Mouse (Mus musculus): ENCODE measurements around the gene Clba1. TPM values are rescaled to one million over a fixed set of nuclear protein-coding genes. Genes with fewer than 3 reads are reported as not detected.

The Clba1 gene
- polyA plus RNA-seq, 1 experiment, result not detected

DNA sequence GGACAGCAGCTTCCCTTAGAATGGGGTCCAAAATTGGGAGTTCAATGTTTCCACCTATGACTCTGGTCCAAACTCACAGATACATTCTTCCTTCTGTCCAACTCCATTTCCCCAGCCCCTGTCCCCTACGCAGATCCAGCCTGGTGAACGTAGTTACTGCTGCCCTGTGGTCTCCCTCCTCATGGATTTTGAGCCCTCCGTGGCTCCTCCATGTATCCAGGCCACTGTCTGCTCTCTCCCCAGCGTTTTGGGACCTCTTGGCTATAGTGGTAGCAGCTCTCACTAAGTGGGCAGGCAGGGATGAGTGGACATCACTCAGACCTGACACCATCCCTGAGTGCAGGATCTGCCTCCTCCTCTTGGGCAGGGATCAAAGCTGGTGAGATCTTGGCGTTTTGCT is 10.0 kb upstream of the Clba1 start:
- Histone ChIP-seq H3K4me3 (ENCODE audit: insufficient read depth, low read depth, low read length) (no peak overlapping the region), H3K4me1 (ENCODE audit: control insufficient read depth, insufficient read depth, low read length) (peaks cover 66% of the 10 kb centered on the region), H3K27ac (ENCODE audit: insufficient read depth, low read depth, low read length) (no peak overlapping the region)
- WGBS, result 86% methylated on average over 5 of the region's 5 CpGs
- TF ChIP-seq POLR2A (IDR thresholded peaks at IDR 0.05; ENCODE audit: insufficient read depth, low read depth, low read length) (no peak), CTCF (IDR thresholded peaks at IDR 0.05; ENCODE audit: insufficient read depth, low read depth, low read length) (no peak)

DNA sequence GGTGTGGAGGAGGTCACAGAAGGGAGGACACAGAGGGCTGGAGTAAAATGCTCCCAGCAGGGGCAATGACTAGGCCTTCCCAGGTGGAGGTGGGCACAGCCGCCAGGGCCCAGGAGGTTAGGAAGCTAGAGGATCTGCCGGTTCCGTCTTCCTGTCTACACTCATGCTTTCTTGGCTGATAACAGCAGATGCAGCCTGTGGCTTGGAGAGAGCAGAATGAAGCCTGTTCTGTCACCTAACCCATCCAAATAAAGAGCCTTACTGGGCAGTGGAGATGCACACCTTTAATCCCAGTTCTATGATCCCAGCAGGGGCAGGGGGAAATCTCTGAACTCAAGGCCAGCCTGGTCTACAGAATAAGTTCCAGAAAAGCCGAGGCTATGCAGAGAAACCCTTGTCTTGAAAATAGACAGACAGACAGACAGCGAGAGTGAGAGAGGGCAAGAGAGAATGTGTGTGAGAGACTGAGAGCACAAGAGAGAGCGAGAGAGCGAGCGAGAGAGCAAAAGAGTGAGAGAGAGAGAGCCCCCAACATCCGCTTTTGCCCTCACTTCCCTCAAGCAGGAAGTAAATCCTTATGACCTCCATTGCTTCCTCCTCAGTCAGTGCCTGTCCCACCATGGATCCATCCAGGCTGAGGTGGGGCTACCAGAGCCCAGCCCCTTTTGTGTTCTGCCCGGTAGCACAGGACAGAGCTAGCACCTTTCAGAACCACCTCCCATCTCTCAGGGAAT is 9.3 kb upstream of the Clba1 start:
- no peak for TF ChIP-seq CTCF (IDR thresholded peaks at IDR 0.05; ENCODE audit: insufficient read depth, low read depth, low read length)
- TF ChIP-seq POLR2A (IDR thresholded peaks at IDR 0.05; ENCODE audit: insufficient read depth, low read depth, low read length), result no peak
- peaks cover 60% of the 10 kb centered on the region for H3K4me1 ChIP-seq (ENCODE audit: control insufficient read depth, insufficient read depth, low read length)
- WGBS, result 90% methylated on average over 10 of the region's 10 CpGs
- no peak overlapping the region for H3K4me3 ChIP-seq (ENCODE audit: insufficient read depth, low read depth, low read length)
- H3K27ac ChIP-seq (ENCODE audit: insufficient read depth, low read depth, low read length), result no peak overlapping the region

DNA sequence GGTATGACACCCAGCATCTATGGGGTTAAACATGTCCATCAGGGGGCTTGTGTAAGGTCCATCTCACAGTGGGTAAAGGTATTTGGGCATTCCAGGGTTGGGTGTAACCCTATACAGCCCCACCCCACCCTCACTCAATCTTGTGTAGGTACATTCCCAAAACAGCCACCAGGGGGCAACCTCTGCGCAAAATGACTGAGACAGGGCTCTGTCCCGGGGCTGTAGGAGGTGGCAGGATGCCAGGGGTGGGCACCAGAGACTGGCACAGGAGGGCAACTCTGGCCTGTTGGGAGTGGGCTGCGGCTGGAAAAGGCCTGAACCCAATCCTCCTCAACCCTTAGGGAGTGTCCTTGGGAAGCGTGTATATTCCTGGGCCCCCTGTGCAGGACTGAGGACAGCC is 8.3 kb upstream of the Clba1 start:
- 15% methylated on average over 4 of the region's 4 CpGs for WGBS

DNA sequence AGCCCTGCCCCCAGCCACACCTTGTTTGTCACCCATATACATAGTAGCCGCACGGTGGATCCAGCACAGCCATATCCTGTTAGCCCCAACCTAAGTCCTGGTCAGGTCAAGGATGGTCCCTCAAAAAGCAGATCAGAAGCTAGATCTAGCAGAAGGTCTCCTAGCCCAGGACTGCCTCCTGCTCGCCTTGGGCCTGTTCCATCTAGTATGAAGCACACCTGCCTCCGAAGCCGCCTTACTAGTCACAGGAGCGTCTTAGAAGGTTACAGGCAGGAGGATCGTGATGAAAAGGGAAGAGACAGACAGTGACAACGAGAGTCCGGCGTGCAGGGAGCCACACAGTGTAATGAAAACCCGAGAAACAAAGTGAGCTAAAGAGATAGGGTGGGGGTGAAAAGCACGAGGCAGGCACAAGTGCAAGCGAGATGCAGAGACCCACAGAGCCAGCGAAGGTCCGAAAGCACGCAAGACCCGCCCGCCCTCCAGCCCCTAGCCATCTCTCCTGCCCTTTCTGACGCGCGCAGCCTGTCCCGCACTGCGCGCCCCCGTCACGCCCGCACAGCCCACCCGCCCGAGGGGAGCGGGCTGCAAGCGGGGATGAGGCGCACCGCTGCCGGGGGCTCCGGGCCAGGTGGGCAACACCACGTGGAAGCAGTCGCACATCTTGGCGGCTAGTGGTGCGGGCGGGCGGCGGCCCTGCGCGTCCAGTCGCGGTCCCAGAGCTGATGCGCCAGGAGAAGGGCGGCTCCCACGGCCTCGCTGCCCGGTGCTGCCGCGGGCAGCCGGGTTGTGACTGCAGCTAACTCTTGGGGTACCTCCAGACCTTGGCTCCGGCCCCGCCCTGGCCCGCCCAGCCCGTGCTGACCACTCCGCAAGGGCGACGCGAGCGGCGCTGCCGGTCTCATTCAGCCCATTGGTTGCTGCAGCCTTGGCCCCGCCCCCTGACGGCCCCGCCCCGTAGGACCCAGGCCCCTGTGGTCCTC is 6.6 kb upstream of the Clba1 start, which contains the start of gene Ahnak2:
Gene Ahnak2 (minus strand): TSS at position 794 of the 983 bp plus-strand sequence.
- Histone ChIP-seq H3K27ac (ENCODE audit: insufficient read depth, low read depth, low read length) (no peak within 1 kb of the TSS), H3K4me1 (ENCODE audit: control insufficient read depth, insufficient read depth, low read length) (peaks cover 38% of the 10 kb centered on the region), H3K4me3 (ENCODE audit: insufficient read depth, low read depth, low read length) (peak within 1 kb of the TSS; percentile 55)
- 5% methylated on average over 66 of the region's 69 CpGs for WGBS
- TF ChIP-seq POLR2A (IDR thresholded peaks at IDR 0.05; ENCODE audit: insufficient read depth, low read depth, low read length) (no peak), CTCF (IDR thresholded peaks at IDR 0.05; ENCODE audit: insufficient read depth, low read depth, low read length) (no peak)

More for the DNA sequence above, 8.3 kb upstream of the Clba1 start:
- Histone ChIP-seq H3K27ac (ENCODE audit: insufficient read depth, low read depth, low read length) (no peak overlapping the region), H3K4me1 (ENCODE audit: control insufficient read depth, insufficient read depth, low read length) (peaks cover 52% of the 10 kb centered on the region), H3K4me3 (ENCODE audit: insufficient read depth, low read depth, low read length) (no peak overlapping the region)
- TF ChIP-seq CTCF (IDR thresholded peaks at IDR 0.05; ENCODE audit: insufficient read depth, low read depth, low read length), result peak; percentile 91
- TF ChIP-seq POLR2A (IDR thresholded peaks at IDR 0.05; ENCODE audit: insufficient read depth, low read depth, low read length), result no peak

DNA sequence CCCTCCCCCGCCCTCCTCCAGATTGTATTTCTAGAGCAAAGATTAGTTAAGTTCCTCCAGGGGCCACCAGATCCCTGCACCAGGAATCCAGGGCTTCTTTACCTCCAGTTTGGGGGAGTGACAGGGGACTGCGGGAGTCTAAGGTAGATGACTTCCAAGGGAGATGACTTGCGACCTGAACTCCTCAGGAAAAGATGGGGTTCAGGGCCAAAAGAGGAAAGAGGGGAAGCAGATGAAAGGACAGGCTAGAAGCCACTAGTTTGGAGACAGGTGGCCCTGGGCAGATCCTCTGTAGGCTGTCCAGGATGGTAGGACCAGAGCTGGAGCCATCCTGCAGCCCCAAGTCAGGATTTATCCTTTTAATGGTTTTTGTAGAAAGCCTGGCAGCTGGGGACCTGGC is 5.8 kb upstream of the Clba1 start:
- H3K4me3 ChIP-seq (ENCODE audit: insufficient read depth, low read depth, low read length), result no peak overlapping the region
- TF ChIP-seq POLR2A (IDR thresholded peaks at IDR 0.05; ENCODE audit: insufficient read depth, low read depth, low read length), result no peak
- WGBS, result 48% methylated on average over 3 of the region's 3 CpGs
- peaks cover 33% of the 10 kb centered on the region for H3K4me1 ChIP-seq (ENCODE audit: control insufficient read depth, insufficient read depth, low read length)
- no peak overlapping the region for H3K27ac ChIP-seq (ENCODE audit: insufficient read depth, low read depth, low read length)

DNA sequence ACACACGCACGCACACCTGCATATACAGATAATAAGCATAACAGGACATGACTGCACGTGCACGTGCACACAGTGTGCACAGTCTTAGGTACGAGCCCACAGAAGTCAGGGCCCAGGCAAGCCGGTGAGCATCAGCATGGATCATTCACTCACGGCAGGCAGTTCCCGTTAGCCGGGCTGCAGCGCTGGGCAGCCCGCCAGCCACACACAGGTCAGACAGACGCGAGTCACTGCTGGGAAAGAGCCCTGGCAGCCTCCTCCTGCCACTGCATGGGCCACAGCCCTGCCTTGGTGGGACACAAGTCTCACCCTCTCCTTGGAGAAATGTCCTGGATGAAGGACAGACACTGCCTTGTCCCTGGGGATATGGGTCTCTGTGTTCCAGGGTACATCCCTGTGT is 4.7 kb upstream of the Clba1 start:
- 52% methylated on average over 13 of the region's 13 CpGs for WGBS
- Histone ChIP-seq H3K27ac (ENCODE audit: insufficient read depth, low read depth, low read length) (no peak overlapping the region), H3K4me3 (ENCODE audit: insufficient read depth, low read depth, low read length) (no peak overlapping the region), H3K4me1 (ENCODE audit: control insufficient read depth, insufficient read depth, low read length) (peaks cover 27% of the 10 kb centered on the region)
- TF ChIP-seq CTCF (IDR thresholded peaks at IDR 0.05; ENCODE audit: insufficient read depth, low read depth, low read length) (no peak), POLR2A (IDR thresholded peaks at IDR 0.05; ENCODE audit: insufficient read depth, low read depth, low read length) (no peak)

DNA sequence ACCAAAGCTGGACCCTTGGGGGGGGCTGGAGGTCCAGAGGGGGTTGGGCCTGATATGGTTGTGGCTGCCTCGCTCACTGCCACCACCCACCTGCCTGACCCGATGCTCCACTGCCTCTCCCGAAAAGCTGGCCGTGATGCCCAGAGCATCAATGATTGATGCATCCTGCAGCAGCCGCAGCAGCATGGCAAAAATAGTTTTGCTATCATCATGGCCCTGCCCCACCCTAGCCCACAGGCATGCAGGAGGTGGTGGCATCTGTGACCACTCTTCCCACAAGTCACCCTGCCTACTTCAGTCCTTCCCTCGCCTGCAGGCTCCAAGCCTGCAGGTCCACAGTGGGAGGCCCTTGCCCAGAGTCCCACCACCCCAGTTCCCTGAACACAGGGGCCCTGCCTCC is 2.7 kb upstream of the Clba1 start:
- WGBS, result 85% methylated on average over 6 of the region's 6 CpGs
- TF ChIP-seq POLR2A (IDR thresholded peaks at IDR 0.05; ENCODE audit: insufficient read depth, low read depth, low read length), result no peak
- TF ChIP-seq CTCF (IDR thresholded peaks at IDR 0.05; ENCODE audit: insufficient read depth, low read depth, low read length), result no peak
- Histone ChIP-seq H3K27ac (ENCODE audit: insufficient read depth, low read depth, low read length) (no peak overlapping the region), H3K4me1 (ENCODE audit: control insufficient read depth, insufficient read depth, low read length) (peaks cover 35% of the 10 kb centered on the region), H3K4me3 (ENCODE audit: insufficient read depth, low read depth, low read length) (no peak overlapping the region)

DNA sequence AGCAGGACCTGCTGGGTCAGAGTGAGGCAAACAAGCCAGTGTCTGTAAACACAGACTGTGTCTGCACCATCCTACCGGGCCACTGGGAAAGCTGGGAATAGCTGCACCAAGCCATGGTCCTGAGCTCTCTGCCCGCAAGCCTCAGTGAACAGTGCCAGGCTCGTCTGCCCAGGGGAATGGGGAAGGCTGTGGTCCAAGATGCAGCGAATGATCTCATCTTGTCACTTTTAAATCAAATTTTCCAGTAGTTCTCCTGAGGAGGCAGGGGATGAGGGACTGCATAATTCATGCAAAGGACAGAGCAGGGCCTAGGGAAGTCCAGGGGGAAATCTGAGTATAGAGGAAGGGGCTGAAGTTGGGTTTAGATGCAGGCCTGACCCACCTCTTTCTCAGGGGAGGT is 941 bp upstream of the Clba1 start:
- WGBS, result 84% methylated on average over 4 of the region's 4 CpGs
- no peak overlapping the region for H3K4me3 ChIP-seq (ENCODE audit: insufficient read depth, low read depth, low read length)
- TF ChIP-seq POLR2A (IDR thresholded peaks at IDR 0.05; ENCODE audit: insufficient read depth, low read depth, low read length) (no peak), CTCF (IDR thresholded peaks at IDR 0.05; ENCODE audit: insufficient read depth, low read depth, low read length) (no peak)
- H3K4me1 ChIP-seq (ENCODE audit: control insufficient read depth, insufficient read depth, low read length), result peaks cover 24% of the 10 kb centered on the region
- H3K27ac ChIP-seq (ENCODE audit: insufficient read depth, low read depth, low read length), result peak overlapping the region; percentile 66; the same call in 1 of the 2 replicates

DNA sequence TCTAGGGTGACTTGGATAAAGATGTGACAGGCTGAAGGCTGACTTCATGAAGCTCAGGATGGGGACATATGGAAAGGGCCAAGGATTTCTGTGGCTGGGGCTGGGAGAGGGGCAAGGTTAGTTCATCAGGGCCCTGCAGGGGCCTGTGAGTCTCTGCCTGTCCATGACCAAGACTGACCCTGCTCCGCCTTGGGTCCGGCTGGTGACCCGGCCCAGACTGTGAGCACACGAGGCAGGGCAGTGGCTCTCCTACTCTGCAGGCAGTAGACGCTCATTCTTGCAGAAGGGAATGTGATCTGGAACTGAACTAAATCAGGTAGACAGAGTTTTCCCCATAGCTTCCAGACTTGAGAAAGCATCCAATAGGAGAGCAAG is 538 bp upstream of the Clba1 start:
- Histone ChIP-seq H3K4me3 (ENCODE audit: insufficient read depth, low read depth, low read length) (peak overlapping the region; percentile 62), H3K4me1 (ENCODE audit: control insufficient read depth, insufficient read depth, low read length) (peaks cover 21% of the 10 kb centered on the region), H3K27ac (ENCODE audit: insufficient read depth, low read depth, low read length) (peak overlapping the region; percentile 66)
- TF ChIP-seq CTCF (IDR thresholded peaks at IDR 0.05; ENCODE audit: insufficient read depth, low read depth, low read length) (no peak), POLR2A (IDR thresholded peaks at IDR 0.05; ENCODE audit: insufficient read depth, low read depth, low read length) (no peak)
- 46% methylated on average over 5 of the region's 5 CpGs for WGBS

Measured in olfactory bulb, adult 2 months (tissue).